In genomic region chr1:175623656-175624055, GRCm38 (mm10) we compare ENCODE assay signal across 21 mouse cellular contexts. TPM values are rescaled to one million over a fixed set of nuclear protein-coding genes. Genes with fewer than 3 reads are reported as not detected.
A peak's percentile ranks its signal among the peaks of the same experiment; 100 is the strongest.
DNase-seq lines count a peak whose midpoint lies in the region; ATAC-seq and TF ChIP-seq lines count a peak whose summit lies in the region.
"Had no signal": no experiment of that assay in that cellular context is flagged by ENCODE, and none has a peak within 500 bp of the region (broad histone marks: within the 10 kb centered on the region; RNA-seq: fewer than 3 reads in every experiment).

No protein-coding gene starts in this region.

- no peak for TF ChIP-seq CTCF in heart, adult 2 months (IDR thresholded peaks at IDR 0.05)
- TF ChIP-seq CTCF in kidney, postnatal 0 days (IDR thresholded peaks at IDR 0.05; ENCODE audit: low read depth) = no peak
- TF ChIP-seq CTCF in lung, postnatal 0 days (IDR thresholded peaks at IDR 0.05) = no peak

- TF ChIP-seq POLR2A in heart, adult 2 months (IDR thresholded peaks at IDR 0.05; ENCODE audit: insufficient read depth, low read depth, low read length) = no peak

- peak overlapping the region; percentile 92; the same call in 1 of the 2 replicates for H3K9ac ChIP-seq in heart, embryonic 14.5 days (ENCODE audit: low read length)
- H3K9ac ChIP-seq in heart, adult 2 months (ENCODE audit: low read depth, low read length) = no peak overlapping the region
- H3K9ac ChIP-seq in kidney, postnatal 0 days (ENCODE audit: low read depth, low read length) = no peak overlapping the region
- no peak overlapping the region for H3K9ac ChIP-seq in lung, postnatal 0 days (replicated peaks; ENCODE audit: low read depth)
- H3K9ac ChIP-seq in forebrain, embryonic 16.5 days (replicated peaks; ENCODE audit: low read depth, low read length) = no peak overlapping the region
- H3K9ac ChIP-seq: forebrain, postnatal 0 days had no signal

- peaks cover 17% of the 10 kb centered on the region for H3K36me3 ChIP-seq in heart, embryonic 14.5 days (ENCODE audit: control insufficient read depth, insufficient read depth, low read length)
- peaks cover 8% of the 10 kb centered on the region for H3K36me3 ChIP-seq in heart, adult 2 months (ENCODE audit: control insufficient read depth, insufficient read depth, low read length)
- H3K36me3 ChIP-seq in kidney, postnatal 0 days (ENCODE audit: insufficient read depth, low read length) = no peaks in the 10 kb centered on the region
- no peaks in the 10 kb centered on the region for H3K36me3 ChIP-seq in lung, postnatal 0 days (ENCODE audit: insufficient read depth, low read length)
- no peaks in the 10 kb centered on the region for H3K36me3 ChIP-seq in forebrain, embryonic 16.5 days (ENCODE audit: control insufficient read depth, insufficient read depth)

- no peak overlapping the region for H3K27ac ChIP-seq in heart, embryonic 14.5 days (replicated peaks in 1 of 2; ENCODE audit: control insufficient read depth in 1 of 2, insufficient read depth in 1 of 2, low read depth in 2 of 2, low read length in 2 of 2)
- H3K27ac ChIP-seq in heart, adult 2 months = no peak overlapping the region
- no peak overlapping the region for H3K27ac ChIP-seq in kidney, postnatal 0 days
- H3K27ac ChIP-seq in lung, postnatal 0 days (ENCODE audit: low read length) = no peak overlapping the region
- H3K27ac ChIP-seq in forebrain, embryonic 16.5 days (ENCODE audit: low read length) = no peak overlapping the region
- H3K27ac ChIP-seq: embryonic facial prominence, embryonic 12.5 days; forebrain, embryonic 12.5 days; hindbrain, embryonic 15.5 days had no signal

- H3K79me2 ChIP-seq in heart, adult 2 months (replicated peaks; ENCODE audit: control insufficient read depth, insufficient read depth, low read length) = peaks cover 8% of the 10 kb centered on the region

- H3K4me1 ChIP-seq in heart, embryonic 14.5 days (ENCODE audit: control insufficient read depth in 2 of 2, insufficient read depth in 2 of 2, low read length in 2 of 2) = peaks cover 2 to 9% of the 10 kb centered on the region in 2 experiments; a peak in 2 of 4 replicates
- H3K4me1 ChIP-seq in heart, adult 2 months (ENCODE audit: control insufficient read depth, insufficient read depth, low read length) = peaks cover 5% of the 10 kb centered on the region
- no peaks in the 10 kb centered on the region for H3K4me1 ChIP-seq in kidney, postnatal 0 days (replicated peaks; ENCODE audit: insufficient read depth, low read length)
- H3K4me1 ChIP-seq in lung, postnatal 0 days (ENCODE audit: insufficient read depth, low read depth, low read length) = peaks cover 9% of the 10 kb centered on the region; the same call in 1 of the 2 replicates
- peaks cover 9% of the 10 kb centered on the region for H3K4me1 ChIP-seq in forebrain, embryonic 16.5 days (replicated peaks; ENCODE audit: control insufficient read depth, insufficient read depth, low read length)

- H3K9me3 ChIP-seq in heart, embryonic 14.5 days (ENCODE audit: control insufficient read depth, low read length) = no peaks in the 10 kb centered on the region
- H3K9me3 ChIP-seq in kidney, postnatal 0 days (replicated peaks; ENCODE audit: low read length) = no peaks in the 10 kb centered on the region
- H3K9me3 ChIP-seq in lung, postnatal 0 days (ENCODE audit: low read length) = no peaks in the 10 kb centered on the region
- no peaks in the 10 kb centered on the region for H3K9me3 ChIP-seq in forebrain, embryonic 16.5 days (ENCODE audit: control insufficient read depth, low read length)
- H3K9me3 ChIP-seq: embryonic facial prominence, embryonic 12.5 days; forebrain, embryonic 12.5 days; hindbrain, embryonic 15.5 days had no signal

- no peak for ATAC-seq in heart, embryonic 14.5 days (ENCODE audit: insufficient number of reproducible peaks, insufficient read depth, low FRiP score, low read depth)
- no peak for ATAC-seq in kidney, postnatal 0 days (replicated peaks; ENCODE audit: low FRiP score, low read depth)
- ATAC-seq in lung, postnatal 0 days = no peak
- no peak for ATAC-seq in forebrain, embryonic 16.5 days
- ATAC-seq: forebrain, postnatal 0 days had no signal

- DNase-seq in heart, adult 2 months = no peak
- DNase-seq in kidney, postnatal 0 days (ENCODE audit: low spot score) = peak; percentile 1
- no peak for DNase-seq in kidney, postnatal 10 days
- peak; percentile 27 for DNase-seq in lung, postnatal 0 days (ENCODE audit: low spot score)
- no peak for DNase-seq in lung, postnatal 4 days
- DNase-seq: adrenal gland, adult 8-10 months; adrenal gland, postnatal 36 days; cerebellum, adult 11 months; cerebellum, adult 8-10 months; cerebellum, postnatal 14 days; embryo, embryonic 11 days; forebrain, postnatal 0 days; gastrocnemius, postnatal 14 days; heart, postnatal 10 days; kidney, adult 11 months had no signal

- peak overlapping the region; percentile 84 for H3K4me2 ChIP-seq in heart, embryonic 14.5 days (ENCODE audit: low read length)
- H3K4me2 ChIP-seq in kidney, postnatal 0 days (ENCODE audit: low read length) = no peak overlapping the region
- no peak overlapping the region for H3K4me2 ChIP-seq in lung, postnatal 0 days (replicated peaks; ENCODE audit: low read depth, low read length)
- H3K4me2 ChIP-seq in forebrain, embryonic 16.5 days (ENCODE audit: low read length) = no peak overlapping the region

- H3K27me3 ChIP-seq in heart, embryonic 14.5 days (ENCODE audit: control insufficient read depth, insufficient read depth, low read length) = no peaks in the 10 kb centered on the region
- H3K27me3 ChIP-seq in heart, adult 2 months (ENCODE audit: control insufficient read depth, insufficient read depth, low read length) = no peaks in the 10 kb centered on the region
- H3K27me3 ChIP-seq in kidney, postnatal 0 days (ENCODE audit: insufficient read depth, low read length) = no peaks in the 10 kb centered on the region
- no peaks in the 10 kb centered on the region for H3K27me3 ChIP-seq in lung, postnatal 0 days (replicated peaks; ENCODE audit: insufficient read depth, low read length)
- H3K27me3 ChIP-seq in forebrain, embryonic 16.5 days (replicated peaks; ENCODE audit: control insufficient read depth, insufficient read depth, low read length) = no peaks in the 10 kb centered on the region
- H3K27me3 ChIP-seq: embryonic facial prominence, embryonic 12.5 days; forebrain, embryonic 12.5 days; hindbrain, embryonic 15.5 days had no signal

- WGBS in heart, embryonic 14.5 days = 82% methylated on average over 6 of the region's 6 CpGs
- WGBS in heart, adult 2 months = 66% methylated on average over 6 of the region's 6 CpGs
- 83% methylated on average over 6 of the region's 6 CpGs for WGBS in kidney, postnatal 0 days
- WGBS in lung, postnatal 0 days = 65% methylated on average over 6 of the region's 6 CpGs
- 88% methylated on average over 6 of the region's 6 CpGs for WGBS in forebrain, embryonic 16.5 days

- intact Hi-C loops in heart, adult 2 months (cut with DNase I) = loop anchor here (2.0 kb wide), 2 partner anchors 69 to 257 kb away; partner anchors contain the start of genes Chml, Exo1 and Opn3

- H3K4me3 ChIP-seq in heart, embryonic 14.5 days (ENCODE audit: control insufficient read depth in 1 of 2, insufficient read depth in 1 of 2, low read depth in 1 of 2, low read length in 2 of 2) = no peak overlapping the region
- no peak overlapping the region for H3K4me3 ChIP-seq in heart, adult 2 months
- no peak overlapping the region for H3K4me3 ChIP-seq in kidney, postnatal 0 days (replicated peaks; ENCODE audit: low read depth, low read length)
- no peak overlapping the region for H3K4me3 ChIP-seq in lung, postnatal 0 days (ENCODE audit: low read depth, low read length)
- H3K4me3 ChIP-seq in forebrain, embryonic 16.5 days (replicated peaks; ENCODE audit: low read length) = no peak overlapping the region

- TF ChIP-seq EP300 in heart, adult 2 months (IDR thresholded peaks at IDR 0.05; ENCODE audit: insufficient read depth, low read depth, low read length) = no peak
- peak; percentile 82 for TF ChIP-seq EP300 in lung, postnatal 0 days (IDR thresholded peaks at IDR 0.05)

RNA-seq across cellular contexts. Expression of gene Fh1, which starts 1.8 kb away (rescaled TPM):
- 306 and 312 TPM in 2 replicates for polyA plus RNA-seq in heart, embryonic 14.5 days (2014; fragmentation: Nextera tagmentation; extraction: Ambion mirVana)
- 100 to 1,000 TPM; 504 to 594 TPM for total RNA-seq in heart, adult 2 months (2021)
- polyA plus RNA-seq in heart, adult 2 months (2012; rRNA removed) = 257 and 465 TPM in 2 replicates
- polyA plus RNA-seq in kidney, postnatal 0 days (2015; fragmentation: Nextera tagmentation; extraction: Ambion mirVana) = 161 and 162 TPM in 2 replicates
- 67.2 and 69.0 TPM in 2 replicates for polyA plus RNA-seq in lung, postnatal 0 days (2015; fragmentation: Nextera tagmentation; extraction: Ambion mirVana)
- polyA plus RNA-seq in forebrain, embryonic 16.5 days (2015; fragmentation: Nextera tagmentation; extraction: Ambion mirVana) = 72.5 and 75.9 TPM in 2 replicates

RNA-seq across cellular contexts. Expression of gene Kmo, which starts 3.5 kb away (rescaled TPM):
- 0.36 TPM in 1 of 2 replicates, not detected in the other for polyA plus RNA-seq in heart, embryonic 14.5 days (2014; fragmentation: Nextera tagmentation; extraction: Ambion mirVana)
- total RNA-seq in heart, adult 2 months (2021) = under 1 TPM; 0.20 to 0.34 TPM
- 0.49 and 0.59 TPM in 2 replicates for polyA plus RNA-seq in heart, adult 2 months (2012; rRNA removed)
- 0.43 and 0.49 TPM in 2 replicates for polyA plus RNA-seq in kidney, postnatal 0 days (2015; fragmentation: Nextera tagmentation; extraction: Ambion mirVana)
- polyA plus RNA-seq in lung, postnatal 0 days (2015; fragmentation: Nextera tagmentation; extraction: Ambion mirVana) = 0.12 and 0.21 TPM in 2 replicates
- not detected in 2 replicates for polyA plus RNA-seq in forebrain, embryonic 16.5 days (2015; fragmentation: Nextera tagmentation; extraction: Ambion mirVana)
- total RNA-seq: ES-E14; forebrain, postnatal 0 days had no signal
- polyA plus RNA-seq: forebrain, postnatal 0 days; hindbrain, embryonic 15.5 days had no signal

Comparison
In these comparisons a context has a peak if more than half of its experiments do, and no peak if none do; other contexts are left out.
1. DNase-seq: peak in kidney, postnatal 0 days (single experiment) and lung, postnatal 0 days (single experiment); none in heart, adult 2 months (0 of 2), kidney, postnatal 10 days (single experiment) and lung, postnatal 4 days (0 of 2).